Mouse (Mus musculus): ENCODE data around the gene Ttc13.

- TF ChIP-seq POLR2A (IDR thresholded peaks at IDR 0.05; ENCODE audit: low read depth, low read length) (no peak), CTCF (IDR thresholded peaks at IDR 0.05; ENCODE audit: extremely low read depth, insufficient read length, insufficient replicate concordance, low read depth, low read length) (no peak)
Measured at GRCm38 (mm10) chr8:124676661-124677060, 45.1 kb downstream of the Ttc13 start.

Data from small intestine, adult 2 months (tissue).